Mouse (Mus musculus) thymus, adult 2 months (tissue): ENCODE measurements around the gene Emsy. TPM values are rescaled to one million over a fixed set of nuclear protein-coding genes. Genes with fewer than 3 reads are reported as not detected.

Experiments used
- DNase-seq: peaks from one replicate; pipeline ENCODE4 v3.0.0; 2021
- H3K27ac ChIP-seq: fragments of 200-500 bp; 2 replicates; pipeline ENCODE4 v1.5.1; 2012; ENCODE audit warnings: low read length, control low read depth; ENCODE audit not compliant: control insufficient read depth, insufficient read depth
- H3K27me3 ChIP-seq: fragments of 200-500 bp; 2 replicates; pipeline ENCODE4 v1.6.1; 2012; ENCODE audit warnings: mild to moderate bottlenecking, low read length, moderate library complexity, mixed read lengths; ENCODE audit not compliant: control insufficient read depth, insufficient read depth
- H3K36me3 ChIP-seq: fragments of 200-500 bp; 2 replicates; pipeline ENCODE4 v1.6.1; 2012; ENCODE audit warnings: mild to moderate bottlenecking, low read length, moderate library complexity; ENCODE audit not compliant: control insufficient read depth, insufficient read depth
- H3K4me1 ChIP-seq: fragments of 200-500 bp; replicated peaks from 2 replicates; pipeline ENCODE4 v1.6.1; 2012; ENCODE audit warnings: low read length; ENCODE audit not compliant: control insufficient read depth, insufficient read depth
- H3K4me3 ChIP-seq: fragments of 200-500 bp; 2 replicates; pipeline ENCODE4 v1.5.1; 2012; ENCODE audit warnings: mild to moderate bottlenecking, low read length, control low read depth, moderate library complexity; ENCODE audit not compliant: control insufficient read depth, insufficient read depth
- CTCF ChIP-seq: fragments of 200-500 bp; IDR thresholded peaks from 2 replicates; pipeline ENCODE4 v1.5.1; 2012; ENCODE audit warnings: mild to moderate bottlenecking, control low read depth, low read length, moderate library complexity, borderline replicate concordance; ENCODE audit not compliant: control insufficient read depth, poor library complexity, insufficient read depth; ENCODE audit errors: extremely low read depth
- POLR2A ChIP-seq: fragments of 200-500 bp; IDR thresholded peaks from 2 replicates; pipeline ENCODE4 v1.6.1; 2012; ENCODE audit warnings: mild to moderate bottlenecking, low read length, control low read depth, moderate library complexity; ENCODE audit not compliant: control insufficient read depth, poor library complexity, insufficient read depth; ENCODE audit errors: extremely low read depth
- WGBS: fragments of 180-500 bp; shearing (Covaris S2); methylation state at CpG from one replicate; pipeline ENCODE4 v1.1.7; 2018; 5-methylcytosine and 5-hydroxymethylcytosine counted together
- polyA plus RNA-seq: library from polyadenylated mRNA; depleted of rRNA; stranded (reverse); fragments of >200 nt; gene quantifications from 2 replicates; pipeline ENCODE4 v1.2.3, GENCODE M21; 2012

Emsy gene
- polyA plus RNA-seq, 1 experiment: 52.8 TPM

- Histone ChIP-seq H3K27me3 (no peaks in the 10 kb centered on the region), H3K27ac (no peak overlapping the region), H3K4me3 (no peak overlapping the region), H3K36me3 (no peaks in the 10 kb centered on the region), H3K4me1 (peaks cover 14% of the 10 kb centered on the region)
- WGBS: 94% methylated on average over 5 of the region's 5 CpGs
- DNase-seq: no peak
- TF ChIP-seq POLR2A (no peak), CTCF (no peak)
Measured at GRCm38 (mm10) chr7:98698041-98698440, 41.5 kb upstream of the Emsy start.

DNA sequence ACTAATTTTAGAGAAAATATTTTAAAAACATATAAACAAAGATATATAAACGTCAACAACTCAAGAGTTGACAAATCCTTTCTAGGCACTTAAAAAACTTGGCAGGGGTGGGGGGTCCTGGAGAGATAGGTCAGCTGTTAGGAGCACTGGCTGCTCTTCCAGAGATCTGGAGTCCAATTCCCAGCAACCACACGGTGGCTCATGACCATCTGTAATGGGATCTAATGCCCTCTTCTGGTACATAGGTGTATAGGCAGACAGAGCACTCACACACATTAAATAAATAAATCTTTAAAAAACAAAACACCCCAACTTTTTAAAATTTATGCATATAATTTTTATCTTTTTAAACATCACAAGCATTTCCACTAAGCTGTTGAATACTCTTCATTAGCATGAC is 40.9 kb upstream of the Emsy start:
- Histone ChIP-seq H3K27ac (no peak overlapping the region), H3K27me3 (no peaks in the 10 kb centered on the region), H3K4me3 (no peak overlapping the region), H3K36me3 (no peaks in the 10 kb centered on the region), H3K4me1 (peaks cover 19% of the 10 kb centered on the region)
- 46% methylated on average over 2 of the region's 2 CpGs for WGBS
- no peak for DNase-seq
- no peak for TF ChIP-seq CTCF
- no peak for TF ChIP-seq POLR2A

GRCm38 (mm10) chr7:98694046-98694445 is 37.5 kb upstream of the Emsy start:
- 36% methylated on average over 5 of the region's 5 CpGs for WGBS

GRCm38 (mm10) chr7:98692761-98693546 is 36.4 kb upstream of the Emsy start:
- Histone ChIP-seq H3K27ac (0 out of 2 replicates have a peak overlapping the region, but pooled peaks have one; percentile 0), H3K36me3 (no peaks in the 10 kb centered on the region), H3K4me3 (no peak overlapping the region), H3K27me3 (no peaks in the 10 kb centered on the region), H3K4me1 (peaks cover 17% of the 10 kb centered on the region)
- 84% methylated on average over 24 of the region's 24 CpGs for WGBS
- no peak for DNase-seq
- TF ChIP-seq POLR2A: no peak
- TF ChIP-seq CTCF: no peak

More at GRCm38 (mm10) chr7:98694046-98694445, 37.5 kb upstream of the Emsy start:
- TF ChIP-seq CTCF (no peak), POLR2A (no peak)
- H3K4me1 ChIP-seq: peaks cover 17% of the 10 kb centered on the region
- H3K4me3 ChIP-seq: no peak overlapping the region; the same call in 1 of the 2 replicates
- no peaks in the 10 kb centered on the region for H3K27me3 ChIP-seq
- H3K36me3 ChIP-seq: no peaks in the 10 kb centered on the region
- peak overlapping the region; percentile 99 for H3K27ac ChIP-seq
- DNase-seq: peak; percentile 72

DNA sequence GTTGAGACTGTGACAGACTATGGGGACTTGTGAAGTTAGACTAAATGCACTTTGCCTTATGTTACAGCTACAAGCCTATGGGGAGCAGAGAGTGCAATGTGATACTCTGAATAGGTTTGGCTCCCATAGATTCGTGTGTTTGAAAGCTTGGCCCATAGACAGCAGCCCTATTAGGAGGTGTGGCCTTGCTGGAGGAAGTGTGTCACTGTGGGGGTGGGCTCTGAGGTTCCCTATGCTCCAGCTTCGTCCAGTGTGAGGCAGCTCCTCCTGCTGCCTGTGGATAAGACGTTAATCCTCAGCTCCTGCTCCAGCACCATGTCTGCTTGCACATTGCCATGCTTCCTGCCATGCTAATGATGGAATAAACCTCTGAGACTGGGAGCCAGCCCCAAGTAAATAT is 34.2 kb upstream of the Emsy start:
- Histone ChIP-seq H3K36me3 (no peaks in the 10 kb centered on the region), H3K4me3 (no peak overlapping the region), H3K27ac (no peak overlapping the region), H3K4me1 (peaks cover 17% of the 10 kb centered on the region), H3K27me3 (no peaks in the 10 kb centered on the region)
- no peak for DNase-seq
- TF ChIP-seq CTCF: no peak
- no peak for TF ChIP-seq POLR2A
- 40% methylated on average over 3 of the region's 3 CpGs for whole genome bisulfite sequencing

DNA sequence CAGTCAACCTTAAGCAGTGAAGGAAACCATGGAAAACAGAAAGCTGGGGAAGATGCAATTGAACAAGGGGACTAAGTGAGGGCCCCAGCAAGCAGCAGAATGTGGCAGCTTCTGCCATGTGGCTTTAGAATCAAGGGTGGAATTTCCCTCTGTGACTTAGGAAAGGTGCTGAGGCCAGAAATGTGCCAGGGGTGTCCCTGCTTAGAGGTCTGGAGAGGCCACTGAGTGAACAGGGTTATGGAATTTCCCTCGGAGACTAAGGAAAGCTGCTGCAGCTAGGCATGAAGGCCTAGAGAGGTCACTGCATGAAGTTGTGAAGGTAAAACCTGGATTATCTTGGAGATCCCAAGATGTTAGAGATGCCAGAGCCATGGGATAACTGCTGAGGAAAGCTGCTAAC is 33.5 kb upstream of the Emsy start:
- Histone ChIP-seq H3K27ac (no peak overlapping the region), H3K36me3 (no peaks in the 10 kb centered on the region), H3K4me3 (no peak overlapping the region), H3K27me3 (no peaks in the 10 kb centered on the region), H3K4me1 (peaks cover 17% of the 10 kb centered on the region)
- WGBS: 95% methylated on average over 1 of the region's 1 CpGs
- no peak for TF ChIP-seq CTCF
- TF ChIP-seq POLR2A: no peak
- no peak for DNase-seq
